Mouse (Mus musculus): ENCODE measurements around the gene Gm3460.
"Not testable (repeated sequence)": the region's sequence is repeated elsewhere in the genome, so short reads cannot be mapped to it uniquely, and the experiment has no call there.

Gm3460 gene

GRCm38 (mm10) chr14:6622318-6622717, at the start of gene Gm3460:
Gene Gm3460, minus strand, starts transcription at chr14:6622418.
- not testable (repeated sequence) for DNase-seq (ENCODE audit: low read depth, low spot score)

- DNase-seq (ENCODE audit: low read depth, low spot score): not testable (repeated sequence)
Observed at GRCm38 (mm10) chr14:6606436-6606835, 15.8 kb downstream of the Gm3460 start.

DNA sequence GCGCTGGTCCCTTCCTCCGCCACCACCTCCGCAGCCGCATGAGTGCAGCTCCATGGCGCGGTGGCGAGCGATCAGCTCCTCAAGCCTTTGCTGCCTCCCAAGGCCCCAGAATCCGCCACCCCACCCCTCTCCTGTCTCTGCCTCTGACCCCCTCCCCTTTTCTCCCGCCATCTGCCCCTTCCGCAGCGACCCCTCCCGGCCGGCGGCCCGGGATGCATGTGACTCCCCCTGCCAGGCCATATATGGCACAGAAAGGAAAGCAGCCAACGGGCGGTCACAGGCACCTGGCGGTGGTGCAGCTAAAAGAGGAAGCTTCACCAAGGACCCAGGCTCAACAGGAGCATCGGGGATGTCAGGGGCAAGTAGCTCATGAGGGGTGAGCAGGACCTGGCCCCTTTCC, 17.2 kb downstream of the Gm3460 start:
- DNase-seq (ENCODE audit: low read depth, low spot score): not testable (repeated sequence)

DNA sequence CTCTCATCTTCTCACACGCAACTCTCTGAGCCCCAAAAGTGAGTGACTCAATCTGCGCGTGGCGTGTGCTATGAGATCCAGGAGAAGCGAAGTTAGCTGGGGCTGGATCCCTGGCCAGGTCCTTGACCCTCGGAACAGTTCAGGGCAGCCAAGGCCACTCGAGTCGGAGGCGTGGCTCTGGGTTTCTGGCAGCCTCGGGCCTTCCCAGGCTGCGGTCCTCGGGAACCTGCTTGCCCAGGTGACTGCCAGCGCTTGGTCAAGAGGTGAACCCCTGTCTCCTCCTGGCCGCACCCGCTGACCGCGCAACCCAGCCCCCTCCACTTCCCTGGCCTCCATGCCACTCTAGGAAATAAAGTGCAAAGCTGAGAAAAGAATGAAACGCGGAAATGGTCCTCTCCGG, 17.7 kb downstream of the Gm3460 start:
- not testable (repeated sequence) for DNase-seq (ENCODE audit: low read depth, low spot score)

DNA sequence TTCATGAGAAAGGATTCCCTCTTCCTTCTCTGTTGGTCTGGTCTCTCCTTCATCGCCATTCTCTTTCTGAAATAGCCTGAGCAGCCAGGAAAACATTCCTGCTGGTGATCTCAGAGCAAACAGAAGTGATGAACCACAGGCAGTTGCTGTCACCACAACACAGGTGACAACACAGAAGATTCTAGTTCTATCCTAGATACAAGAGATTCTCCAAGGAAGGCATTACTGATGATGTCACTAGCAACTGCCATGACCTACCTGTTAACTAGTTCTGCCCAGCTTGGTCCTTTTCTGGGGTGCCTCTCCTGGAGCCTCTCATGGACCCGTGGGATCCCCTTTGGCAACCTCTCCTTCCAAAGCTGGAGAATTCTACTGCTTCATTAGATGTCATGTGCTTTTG, 31.7 kb downstream of the Gm3460 start, which contains the start of gene Gm3629:
Gene Gm3629 (minus strand): TSS at position 101 of the 400 bp plus-strand sequence.
- not testable (repeated sequence) for DNase-seq (ENCODE audit: low read depth, low spot score)
